Mouse (Mus musculus): ENCODE data around the gene Mcm3. TPM values are rescaled to one million over a fixed set of nuclear protein-coding genes. Genes with fewer than 3 reads are reported as not detected.

Mcm3 gene
- 91.1 and 92.3 TPM in 2 replicates for polyA plus RNA-seq (2012; rRNA removed)
- 125 TPM in 2 replicates for polyA plus RNA-seq (2014; fragmentation: Nextera tagmentation; extraction: Ambion mirVana)

DNA sequence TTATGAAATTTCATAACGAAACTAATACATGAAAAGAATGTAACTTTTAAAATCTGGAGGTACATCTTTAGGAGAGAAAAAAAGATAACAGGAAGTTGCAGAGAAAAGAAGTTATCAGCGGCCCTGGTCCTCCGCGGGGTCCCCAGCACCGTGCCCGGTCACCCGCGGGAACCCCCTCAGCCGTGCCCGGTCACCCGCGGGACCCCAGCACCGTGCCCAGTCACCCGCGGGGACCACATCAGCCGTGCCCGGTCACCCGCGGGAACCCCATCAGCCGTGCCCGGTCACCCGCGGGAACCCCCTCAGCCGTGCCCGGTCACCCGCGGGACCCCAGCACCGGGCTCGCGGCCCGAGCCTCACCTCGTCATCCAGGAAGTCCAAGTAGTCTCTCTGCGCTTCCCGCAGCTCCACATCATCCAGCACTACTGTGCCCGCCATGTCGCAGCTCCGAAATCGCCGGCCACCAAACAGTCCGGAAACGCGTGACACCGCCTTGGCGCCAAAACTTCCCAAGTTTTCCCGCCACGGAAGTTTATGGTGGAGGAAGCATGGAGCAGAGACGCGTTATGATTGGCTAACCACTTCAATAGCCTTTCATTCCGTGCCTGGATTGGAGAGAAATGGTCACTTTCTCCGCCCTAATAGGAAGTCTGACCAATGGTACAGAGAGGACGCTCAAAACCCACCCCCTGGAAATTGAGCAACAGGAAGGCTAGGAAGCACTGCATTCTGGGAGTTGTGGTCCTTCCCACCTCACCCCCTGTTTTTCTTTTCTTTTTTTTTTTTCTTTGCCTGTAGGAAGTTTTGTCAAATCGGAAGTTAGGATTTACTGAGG is at the start of gene Mcm3:
Gene Mcm3, minus strand, starts transcription at position 542 of the 835 bp plus-strand sequence.
- H3K9ac ChIP-seq (ENCODE audit: low read depth, low read length, severe bottlenecking): peak within 1 kb of the TSS; percentile 77
- no peaks in the 10 kb centered on the region for H3K9me3 ChIP-seq (ENCODE audit: control insufficient read depth, low read length)
- peaks cover 26% of the 10 kb centered on the region for H3K36me3 ChIP-seq (ENCODE audit: control insufficient read depth, insufficient read depth, low read length)
- peak within 1 kb of the TSS; percentile 68 for H3K4me2 ChIP-seq (replicated peaks; ENCODE audit: low read depth, low read length, severe bottlenecking)
- TF ChIP-seq POLR2A (IDR thresholded peaks at IDR 0.05; ENCODE audit: borderline replicate concordance, extremely low read depth, insufficient read depth, insufficient read length): no peak
- H3K4me3 ChIP-seq (replicated peaks; ENCODE audit: low read length): peak within 1 kb of the TSS; percentile 77
- ATAC-seq (ENCODE audit: low FRiP score, low read depth): peak; percentile 100
- no peaks in the 10 kb centered on the region for H3K27me3 ChIP-seq (ENCODE audit: control insufficient read depth, insufficient read depth, low read length)
- DNase-seq (ENCODE audit: low spot score): peak; percentile 100
- 0 out of 2 replicates have a peak within 1 kb of the TSS, but pooled peaks have one; percentile 43 for H3K27ac ChIP-seq (replicated peaks; ENCODE audit: low read depth, low read length)
- 2% methylated on average over 35 of the region's 52 CpGs for WGBS
- 0 out of 2 replicates have a peak, but pooled peaks cover 6% of the 10 kb centered on the region for H3K4me1 ChIP-seq (ENCODE audit: control insufficient read depth, insufficient read depth, low read length)

DNA sequence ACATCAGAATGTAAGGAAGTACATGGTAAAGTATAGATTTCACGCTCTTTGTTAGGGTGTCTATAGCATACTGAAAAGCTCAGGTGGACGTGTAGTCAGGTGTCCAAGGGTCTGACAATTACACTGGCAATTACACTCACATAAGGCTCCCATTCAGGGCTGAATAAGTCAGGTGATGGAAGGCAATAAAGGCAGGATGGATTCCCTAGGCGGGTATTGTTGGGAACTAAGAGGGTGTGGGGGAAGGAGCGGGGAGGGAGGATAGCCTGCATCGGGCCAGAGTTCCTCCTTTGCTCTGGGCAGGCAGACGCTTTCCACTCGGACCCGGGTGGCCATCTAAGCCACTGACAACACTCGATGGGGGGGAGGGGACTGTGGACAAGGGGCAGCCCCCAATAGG is 47.9 kb upstream of the Mcm3 start:
- H3K27me3 ChIP-seq (ENCODE audit: control insufficient read depth, insufficient read depth, low read length): no peaks in the 10 kb centered on the region
- no peak for TF ChIP-seq POLR2A (IDR thresholded peaks at IDR 0.05; ENCODE audit: borderline replicate concordance, extremely low read depth, insufficient read depth, insufficient read length)
- no peak for ATAC-seq (ENCODE audit: low FRiP score, low read depth)
- 65% methylated on average over 9 of the region's 9 CpGs for WGBS
- H3K4me2 ChIP-seq (replicated peaks; ENCODE audit: low read depth, low read length, severe bottlenecking): no peak overlapping the region
- no peak overlapping the region for H3K4me3 ChIP-seq (replicated peaks; ENCODE audit: low read length)
- H3K27ac ChIP-seq (replicated peaks; ENCODE audit: low read depth, low read length): no peak overlapping the region
- H3K4me1 ChIP-seq (ENCODE audit: control insufficient read depth, insufficient read depth, low read length): no peaks in the 10 kb centered on the region
- H3K9me3 ChIP-seq (ENCODE audit: control insufficient read depth, low read length): no peaks in the 10 kb centered on the region
- no peak overlapping the region for H3K9ac ChIP-seq (ENCODE audit: low read depth, low read length, severe bottlenecking)
- no peaks in the 10 kb centered on the region for H3K36me3 ChIP-seq (ENCODE audit: control insufficient read depth, insufficient read depth, low read length)
- no peak for DNase-seq (ENCODE audit: low spot score)

DNA sequence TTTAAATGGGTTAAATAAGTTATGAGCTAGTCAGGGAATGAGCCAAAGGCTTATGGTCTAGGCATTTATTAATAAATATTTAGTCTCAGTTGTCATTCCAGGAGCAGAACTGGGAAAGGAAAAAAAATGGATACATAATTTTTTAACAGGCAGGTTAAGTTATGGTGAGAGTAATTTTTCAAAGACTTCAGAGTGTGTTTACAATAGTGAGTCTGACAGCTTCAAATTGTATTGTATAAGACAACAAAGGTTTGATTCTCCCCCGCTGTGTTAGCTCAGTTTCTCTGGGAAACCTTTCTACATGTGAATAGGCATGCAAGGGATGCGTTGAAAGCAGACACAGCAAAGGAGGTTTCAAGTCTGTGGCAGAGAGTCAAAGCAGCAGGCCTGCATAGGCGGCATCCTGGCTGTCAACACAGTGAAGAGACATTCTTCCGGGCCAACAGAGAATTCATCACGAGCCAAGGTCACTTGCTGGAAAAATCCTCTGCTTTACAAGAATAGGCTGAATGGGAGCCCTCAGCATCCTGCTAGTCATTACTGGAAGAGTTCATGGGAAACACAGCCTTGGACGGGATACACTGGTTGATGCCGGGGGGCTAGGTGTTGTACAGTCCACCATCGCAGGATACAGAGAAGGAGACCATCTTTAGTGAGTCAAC is 47.3 kb upstream of the Mcm3 start:
- H3K27me3 ChIP-seq (ENCODE audit: control insufficient read depth, insufficient read depth, low read length): no peaks in the 10 kb centered on the region
- 68% methylated on average over 8 of the region's 8 CpGs for WGBS
- no peaks in the 10 kb centered on the region for H3K9me3 ChIP-seq (ENCODE audit: control insufficient read depth, low read length)
- no peak for ATAC-seq (ENCODE audit: low FRiP score, low read depth)
- H3K4me3 ChIP-seq (replicated peaks; ENCODE audit: low read length): no peak overlapping the region
- no peak overlapping the region for H3K4me2 ChIP-seq (replicated peaks; ENCODE audit: low read depth, low read length, severe bottlenecking)
- DNase-seq (ENCODE audit: low spot score): no peak
- H3K27ac ChIP-seq (replicated peaks; ENCODE audit: low read depth, low read length): no peak overlapping the region
- H3K4me1 ChIP-seq (ENCODE audit: control insufficient read depth, insufficient read depth, low read length): no peaks in the 10 kb centered on the region
- no peaks in the 10 kb centered on the region for H3K36me3 ChIP-seq (ENCODE audit: control insufficient read depth, insufficient read depth, low read length)
- no peak for TF ChIP-seq POLR2A (IDR thresholded peaks at IDR 0.05; ENCODE audit: borderline replicate concordance, extremely low read depth, insufficient read depth, insufficient read length)
- H3K9ac ChIP-seq (ENCODE audit: low read depth, low read length, severe bottlenecking): no peak overlapping the region

DNA sequence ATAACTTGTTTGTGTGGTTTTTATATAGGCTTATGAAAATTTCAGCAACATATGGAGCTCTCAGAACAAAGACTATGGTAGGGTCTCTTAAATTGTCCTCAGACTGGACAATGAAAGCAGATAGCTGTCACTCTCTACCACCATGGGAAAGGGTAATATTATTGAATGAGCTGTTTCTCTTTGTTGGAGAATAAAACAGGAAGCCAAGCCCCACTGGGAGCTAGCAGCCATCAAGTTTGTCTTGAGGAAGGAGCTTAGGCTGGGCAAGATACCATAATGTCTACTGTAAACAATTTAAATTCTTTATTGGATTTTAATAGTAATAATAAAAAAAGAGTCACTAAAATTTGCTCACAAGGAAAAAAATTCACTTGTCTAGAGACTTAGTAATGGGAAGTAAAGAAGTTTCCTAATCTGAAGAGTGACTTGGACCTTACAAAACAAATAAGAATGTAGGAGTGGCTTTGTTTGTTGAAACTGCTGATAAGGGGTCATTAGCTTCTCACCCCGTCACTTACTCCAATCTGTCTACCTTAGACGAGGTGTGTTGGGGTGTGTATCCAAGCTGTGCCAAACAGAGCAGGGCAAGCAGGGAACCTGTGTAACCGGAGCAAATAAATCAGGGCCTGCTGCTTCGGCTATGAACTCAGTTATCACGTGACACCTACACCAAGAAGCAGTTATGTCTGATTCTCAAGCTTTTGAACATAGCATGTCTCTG is 43.5 kb upstream of the Mcm3 start:
- no peak for TF ChIP-seq POLR2A (IDR thresholded peaks at IDR 0.05; ENCODE audit: borderline replicate concordance, extremely low read depth, insufficient read depth, insufficient read length)
- Histone ChIP-seq H3K4me1 (ENCODE audit: control insufficient read depth, insufficient read depth, low read length) (no peaks in the 10 kb centered on the region), H3K9me3 (ENCODE audit: control insufficient read depth, low read length) (no peaks in the 10 kb centered on the region), H3K9ac (ENCODE audit: low read depth, low read length, severe bottlenecking) (no peak overlapping the region), H3K27ac (replicated peaks; ENCODE audit: low read depth, low read length) (no peak overlapping the region), H3K36me3 (ENCODE audit: control insufficient read depth, insufficient read depth, low read length) (no peaks in the 10 kb centered on the region), H3K27me3 (ENCODE audit: control insufficient read depth, insufficient read depth, low read length) (no peaks in the 10 kb centered on the region), H3K4me3 (replicated peaks; ENCODE audit: low read length) (no peak overlapping the region), H3K4me2 (replicated peaks; ENCODE audit: low read depth, low read length, severe bottlenecking) (no peak overlapping the region)
- DNase-seq (ENCODE audit: low spot score) (no peak), ATAC-seq (ENCODE audit: low FRiP score, low read depth) (no peak)
- 39% methylated on average over 5 of the region's 5 CpGs for WGBS

GRCm38 (mm10) chr1:20861865-20862264 is 41.8 kb upstream of the Mcm3 start:
- H3K9ac ChIP-seq (ENCODE audit: low read depth, low read length, severe bottlenecking): no peak overlapping the region
- DNase-seq (ENCODE audit: low spot score) (peak; percentile 3), ATAC-seq (ENCODE audit: low FRiP score, low read depth) (no peak)
- H3K4me2 ChIP-seq (replicated peaks; ENCODE audit: low read depth, low read length, severe bottlenecking): no peak overlapping the region
- no peak overlapping the region for H3K27ac ChIP-seq (replicated peaks; ENCODE audit: low read depth, low read length)
- no peak for TF ChIP-seq POLR2A (IDR thresholded peaks at IDR 0.05; ENCODE audit: borderline replicate concordance, extremely low read depth, insufficient read depth, insufficient read length)
- no peaks in the 10 kb centered on the region for H3K9me3 ChIP-seq (ENCODE audit: control insufficient read depth, low read length)
- H3K36me3 ChIP-seq (ENCODE audit: control insufficient read depth, insufficient read depth, low read length): no peaks in the 10 kb centered on the region
- WGBS: 69% methylated on average over 3 of the region's 3 CpGs
- H3K27me3 ChIP-seq (ENCODE audit: control insufficient read depth, insufficient read depth, low read length): no peaks in the 10 kb centered on the region
- no peaks in the 10 kb centered on the region for H3K4me1 ChIP-seq (ENCODE audit: control insufficient read depth, insufficient read depth, low read length)
- H3K4me3 ChIP-seq (replicated peaks; ENCODE audit: low read length): no peak overlapping the region
